Comparison of ENCODE assay signal across 8 mouse cellular contexts in genomic region chr3:89774236-89774960, GRCm38 (mm10). TPM values are rescaled to one million over a fixed set of nuclear protein-coding genes. Genes with fewer than 3 reads are reported as not detected.
DNase-seq lines count a peak whose midpoint lies in the region; ATAC-seq and TF ChIP-seq lines count a peak whose summit lies in the region.

No protein-coding gene starts in this region.

- peak overlapping the region; percentile 87 for H3K4me2 ChIP-seq in lung, postnatal 0 days (replicated peaks; ENCODE audit: low read depth, low read length)

- peaks cover 37% of the 10 kb centered on the region for H3K4me1 ChIP-seq in heart, embryonic 10.5 days
- peaks cover 12% of the 10 kb centered on the region; the same call in 1 of the 2 replicates for H3K4me1 ChIP-seq in lung, postnatal 0 days (ENCODE audit: insufficient read depth, low read depth, low read length)

- peak overlapping the region; percentile 97 for H3K9ac ChIP-seq in lung, postnatal 0 days (replicated peaks; ENCODE audit: low read depth)

- peak overlapping the region; percentile 99 for H3K27ac ChIP-seq in heart, embryonic 10.5 days
- H3K27ac ChIP-seq in lung, postnatal 0 days (ENCODE audit: low read length) = peak overlapping the region; percentile 98

- H3K36me3 ChIP-seq in heart, embryonic 10.5 days = peaks cover 39% of the 10 kb centered on the region
- H3K36me3 ChIP-seq in lung, postnatal 0 days (ENCODE audit: insufficient read depth, low read length) = peaks cover 23% of the 10 kb centered on the region

- TF ChIP-seq EP300 in lung, postnatal 0 days (IDR thresholded peaks at IDR 0.05) = no peak

- H3K9me3 ChIP-seq in heart, embryonic 10.5 days = no peaks in the 10 kb centered on the region
- H3K9me3 ChIP-seq in lung, postnatal 0 days (ENCODE audit: low read length) = no peaks in the 10 kb centered on the region

- H3K27me3 ChIP-seq in heart, embryonic 10.5 days (ENCODE audit: insufficient read depth, poor library complexity, severe bottlenecking) = no peaks in the 10 kb centered on the region
- H3K27me3 ChIP-seq in lung, postnatal 0 days (replicated peaks; ENCODE audit: insufficient read depth, low read length) = no peaks in the 10 kb centered on the region

- DNase-seq in heart, embryonic 10.5 days (ENCODE audit: low spot score) = no peak
- no peak for DNase-seq in heart, adult 9 months (ENCODE audit: low spot score in 2 of 2)
- peak; percentile 25 for DNase-seq in NIH3T3 (ENCODE audit: low read depth)
- DNase-seq in lung, postnatal 0 days (ENCODE audit: low spot score) = peak; percentile 21
- DNase-seq in thymus, postnatal 0 days (ENCODE audit: low spot score) = peak; percentile 22
- no peak for DNase-seq in left cerebral cortex, adult 9 months (ENCODE audit: low spot score in 2 of 2)
- no peak for DNase-seq in urinary bladder, postnatal 14 days (ENCODE audit: low spot score)

- peak; percentile 44 to 51 for ATAC-seq in hematopoietic stem cell, adult 5-6 weeks (replicated peaks in 1 of 2; ENCODE audit: insufficient read depth in 1 of 2, low FRiP score in 2 of 2, low TSS enrichment in 1 of 2, low read depth in 1 of 2, poor library complexity in 2 of 2, severe bottlenecking in 2 of 2)
- no peak for ATAC-seq in lung, postnatal 0 days

- H3K4me3 ChIP-seq in heart, embryonic 10.5 days = peak overlapping the region; percentile 99
- H3K4me3 ChIP-seq in lung, postnatal 0 days (ENCODE audit: low read depth, low read length) = peak overlapping the region; percentile 99

- WGBS in heart, embryonic 10.5 days = 47% methylated on average over 15 of the region's 15 CpGs
- WGBS in lung, postnatal 0 days = 29% methylated on average over 15 of the region's 15 CpGs

- no peak for TF ChIP-seq CTCF in lung, postnatal 0 days (IDR thresholded peaks at IDR 0.05)

RNA-seq across cellular contexts. Expression of gene Ube2q1, which starts 1.0 kb away (rescaled TPM):
- polyA plus RNA-seq in heart, embryonic 10.5 days (2016; fragmentation: Nextera tagmentation; extraction: Ambion mirVana) = 9.5 and 14.7 TPM in 2 replicates
- 105 and 125 TPM in 2 replicates for total RNA-seq in hematopoietic stem cell, adult 5-6 weeks (2017)
- polyA plus RNA-seq in lung, postnatal 0 days (2015; fragmentation: Nextera tagmentation; extraction: Ambion mirVana) = 12.4 and 13.4 TPM in 2 replicates
- polyA plus RNA-seq in thymus, postnatal 0 days (2015; fragmentation: Nextera tagmentation; extraction: Ambion mirVana) = 16.6 and 16.7 TPM in 2 replicates

RNA-seq across cellular contexts. Expression of gene Chrnb2, which starts 10.0 kb away (rescaled TPM):
- polyA plus RNA-seq in heart, embryonic 10.5 days (2016; fragmentation: Nextera tagmentation; extraction: Ambion mirVana) = 0.25 and 0.26 TPM in 2 replicates
- total RNA-seq in hematopoietic stem cell, adult 5-6 weeks (2017) = 0.40 and 0.50 TPM in 2 replicates
- 0.17 and 0.27 TPM in 2 replicates for polyA plus RNA-seq in lung, postnatal 0 days (2015; fragmentation: Nextera tagmentation; extraction: Ambion mirVana)
- polyA plus RNA-seq in thymus, postnatal 0 days (2015; fragmentation: Nextera tagmentation; extraction: Ambion mirVana) = 0.53 and 0.55 TPM in 2 replicates

RNA-seq across cellular contexts. Expression of gene She, which starts 56.8 kb away (rescaled TPM):
- polyA plus RNA-seq in heart, embryonic 10.5 days (2016; fragmentation: Nextera tagmentation; extraction: Ambion mirVana) = 5.4 and 5.9 TPM in 2 replicates
- 0.50 TPM in 1 of 2 replicates, not detected in the other for total RNA-seq in hematopoietic stem cell, adult 5-6 weeks (2017)
- 11.2 and 12.1 TPM in 2 replicates for polyA plus RNA-seq in lung, postnatal 0 days (2015; fragmentation: Nextera tagmentation; extraction: Ambion mirVana)
- polyA plus RNA-seq in thymus, postnatal 0 days (2015; fragmentation: Nextera tagmentation; extraction: Ambion mirVana) = 1.0 and 1.1 TPM in 2 replicates

RNA-seq across cellular contexts. Expression of gene Adar, which starts 59.6 kb away (rescaled TPM):
- polyA plus RNA-seq in heart, embryonic 10.5 days (2016; fragmentation: Nextera tagmentation; extraction: Ambion mirVana) = 8.6 and 10.0 TPM in 2 replicates
- 34.2 and 56.2 TPM in 2 replicates for total RNA-seq in hematopoietic stem cell, adult 5-6 weeks (2017)
- 7.5 and 7.9 TPM in 2 replicates for polyA plus RNA-seq in lung, postnatal 0 days (2015; fragmentation: Nextera tagmentation; extraction: Ambion mirVana)
- 18.4 and 22.1 TPM in 2 replicates for polyA plus RNA-seq in thymus, postnatal 0 days (2015; fragmentation: Nextera tagmentation; extraction: Ambion mirVana)

Comparison
In these comparisons a context has a peak if more than half of its experiments do, and no peak if none do; other contexts are left out.
1. DNase-seq: peak in NIH3T3 (single experiment), lung, postnatal 0 days (single experiment) and thymus, postnatal 0 days (single experiment); none in heart, embryonic 10.5 days (single experiment), heart, adult 9 months (0 of 2), left cerebral cortex, adult 9 months (0 of 2) and urinary bladder, postnatal 14 days (single experiment).